Mouse (Mus musculus) heart, embryonic 15.5 days (tissue): Measurements from ENCODE around the gene Kif13a. TPM values are rescaled to one million over a fixed set of nuclear protein-coding genes. Genes with fewer than 3 reads are reported as not detected.
A peak's percentile ranks its signal among the peaks of the same experiment; 100 is the strongest.

Experiments used
- ATAC-seq: fragments of 200-750 bp; cut with Nextera tagmentation; replicated peaks from 2 replicates; pipeline ENCODE4 v1.8.0; 2017; ENCODE audit warnings: low read depth, moderate TSS enrichment; ENCODE audit not compliant: insufficient number of reproducible peaks, insufficient read depth, low FRiP score
- H3K27ac ChIP-seq: fragments of 300-500 bp; sonication (generic); 2 replicates; pipeline ENCODE4 v1.5.1; 2015; ENCODE audit warnings: mild to moderate bottlenecking, inconsistent platforms
- H3K27me3 ChIP-seq: fragments of 300-500 bp; sonication (generic); 2 replicates; pipeline ENCODE4 v1.6.1; 2015; ENCODE audit warnings: inconsistent platforms
- H3K36me3 ChIP-seq: fragments of 300-500 bp; sonication (generic); 2 replicates; pipeline ENCODE4 v1.6.1; 2015; ENCODE audit warnings: mild to moderate bottlenecking, inconsistent platforms
- H3K4me1 ChIP-seq: fragments of 300-500 bp; sonication (generic); replicated peaks from 2 replicates; pipeline ENCODE4 v1.6.1; 2015; ENCODE audit warnings: inconsistent platforms
- H3K4me2 ChIP-seq: fragments of 300-500 bp; sonication (generic); 2 replicates; pipeline ENCODE4 v1.6.1; 2015; ENCODE audit warnings: inconsistent platforms, mild to moderate bottlenecking, moderate library complexity
- H3K4me3 ChIP-seq: fragments of 300-500 bp; sonication (generic); 2 replicates; pipeline ENCODE4 v1.5.1; 2015; ENCODE audit warnings: mild to moderate bottlenecking, inconsistent platforms
- H3K9ac ChIP-seq: fragments of 300-500 bp; sonication (generic); 2 replicates; pipeline ENCODE4 v1.6.1; 2015; ENCODE audit warnings: mild to moderate bottlenecking, inconsistent platforms
- H3K9me3 ChIP-seq: fragments of 300-500 bp; sonication (generic); replicated peaks from 2 replicates; pipeline ENCODE4 v1.6.1; 2016; ENCODE audit warnings: inconsistent platforms
- WGBS: fragments of 180-500 bp; shearing (Covaris S2); methylation state at CpG from one replicate; pipeline ENCODE4 v1.1.7; 2015; ENCODE audit warnings: mixed read lengths; 5-methylcytosine and 5-hydroxymethylcytosine counted together
- polyA plus RNA-seq: library from polyadenylated mRNA; unstranded; fragments of >200 nt; fragmentation: Nextera tagmentation; extraction: Ambion mirVana; gene quantifications from 2 replicates; pipeline ENCODE4 v1.2.1, GENCODE M21; 2015

The Kif13a gene
- polyA plus RNA-seq, 1 experiment from 2014 or later: 45.3 TPM

GRCm38 (mm10) chr13:46921559-46921958 is 8.1 kb downstream of the Kif13a start:
- no peak for ATAC-seq
- Histone ChIP-seq H3K4me1 (peaks cover 57% of the 10 kb centered on the region), H3K4me3 (no peak overlapping the region), H3K27ac (peak overlapping the region; percentile 71), H3K9me3 (no peaks in the 10 kb centered on the region), H3K9ac (0 out of 2 replicates have a peak overlapping the region, but pooled peaks have one; percentile 1), H3K4me2 (peak overlapping the region; percentile 27), H3K36me3 (peaks cover 4% of the 10 kb centered on the region; the same call in 1 of the 2 replicates), H3K27me3 (no peaks in the 10 kb centered on the region)
- WGBS: 39% methylated on average over 8 of the region's 8 CpGs

GRCm38 (mm10) chr13:46919797-46920196 is 9.9 kb downstream of the Kif13a start:
- WGBS: 72% methylated on average over 2 of the region's 2 CpGs
- Histone ChIP-seq H3K36me3 (no peaks in the 10 kb centered on the region), H3K27ac (peak overlapping the region; percentile 95), H3K9me3 (no peaks in the 10 kb centered on the region), H3K4me2 (no peak overlapping the region), H3K27me3 (no peaks in the 10 kb centered on the region), H3K9ac (no peak overlapping the region), H3K4me1 (peaks cover 54% of the 10 kb centered on the region), H3K4me3 (no peak overlapping the region)
- no peak for ATAC-seq

- no peaks in the 10 kb centered on the region for H3K36me3 ChIP-seq
- peaks cover 56% of the 10 kb centered on the region for H3K4me1 ChIP-seq
- H3K4me2 ChIP-seq: peak overlapping the region; percentile 20; the same call in 1 of the 2 replicates
- ATAC-seq: peak; percentile 91
- 29% methylated on average over 5 of the region's 5 CpGs for WGBS
- H3K27me3 ChIP-seq: no peaks in the 10 kb centered on the region
- no peak overlapping the region for H3K9ac ChIP-seq
- no peak overlapping the region for H3K4me3 ChIP-seq
- peak overlapping the region; percentile 95 for H3K27ac ChIP-seq
- no peaks in the 10 kb centered on the region for H3K9me3 ChIP-seq
These were observed 11.2 kb downstream of the Kif13a start for GRCm38 (mm10) chr13:46918509-46918908.

GRCm38 (mm10) chr13:46911960-46912359 is 17.7 kb downstream of the Kif13a start:
- peak overlapping the region; percentile 30 for H3K4me2 ChIP-seq
- no peaks in the 10 kb centered on the region for H3K27me3 ChIP-seq
- peak overlapping the region; percentile 85 for H3K27ac ChIP-seq
- peaks cover 70% of the 10 kb centered on the region for H3K4me1 ChIP-seq
- no peaks in the 10 kb centered on the region for H3K9me3 ChIP-seq
- no peak overlapping the region for H3K9ac ChIP-seq
- ATAC-seq: peak; percentile 58; the same call in 1 of the 2 replicates
- no peak overlapping the region for H3K4me3 ChIP-seq
- WGBS: 57% methylated on average over 6 of the region's 6 CpGs
- no peaks in the 10 kb centered on the region for H3K36me3 ChIP-seq

GRCm38 (mm10) chr13:46911018-46911419 is 18.6 kb downstream of the Kif13a start:
- Histone ChIP-seq H3K27ac (peak overlapping the region; percentile 85), H3K4me2 (no peak overlapping the region), H3K9me3 (no peaks in the 10 kb centered on the region), H3K4me1 (peaks cover 61% of the 10 kb centered on the region), H3K36me3 (no peaks in the 10 kb centered on the region), H3K9ac (no peak overlapping the region), H3K4me3 (no peak overlapping the region), H3K27me3 (no peaks in the 10 kb centered on the region)
- 42% methylated on average over 11 of the region's 11 CpGs for WGBS
- no peak; the same call in 1 of the 2 replicates for ATAC-seq

GRCm38 (mm10) chr13:46909946-46910345 is 19.7 kb downstream of the Kif13a start:
- peaks cover 63% of the 10 kb centered on the region for H3K4me1 ChIP-seq

GRCm38 (mm10) chr13:46909005-46909565 is 20.6 kb downstream of the Kif13a start:
- 37% methylated on average over 12 of the region's 12 CpGs for whole genome bisulfite sequencing
- peak overlapping the region; percentile 85 for H3K27ac ChIP-seq
- H3K9ac ChIP-seq: no peak overlapping the region; the same call in 1 of the 2 replicates
- H3K4me2 ChIP-seq: peak overlapping the region; percentile 25; the same call in 1 of the 2 replicates
- H3K9me3 ChIP-seq: no peaks in the 10 kb centered on the region
- no peaks in the 10 kb centered on the region for H3K27me3 ChIP-seq
- no peak overlapping the region for H3K4me3 ChIP-seq
- no peak for ATAC-seq
- H3K4me1 ChIP-seq: peaks cover 70% of the 10 kb centered on the region
- H3K36me3 ChIP-seq: no peaks in the 10 kb centered on the region

More at GRCm38 (mm10) chr13:46909946-46910345, 19.7 kb downstream of the Kif13a start:
- no peaks in the 10 kb centered on the region for H3K9me3 ChIP-seq
- H3K9ac ChIP-seq: no peak overlapping the region
- H3K4me2 ChIP-seq: no peak overlapping the region
- no peak overlapping the region for H3K4me3 ChIP-seq
- WGBS: 66% methylated on average over 3 of the region's 3 CpGs
- no peaks in the 10 kb centered on the region for H3K27me3 ChIP-seq
- ATAC-seq: no peak
- H3K27ac ChIP-seq: peak overlapping the region; percentile 85
- H3K36me3 ChIP-seq: no peaks in the 10 kb centered on the region

GRCm38 (mm10) chr13:46908387-46908786 is 21.3 kb downstream of the Kif13a start:
- H3K9ac ChIP-seq: no peak overlapping the region
- H3K27me3 ChIP-seq: no peaks in the 10 kb centered on the region
- H3K4me1 ChIP-seq: peaks cover 68% of the 10 kb centered on the region
- no peaks in the 10 kb centered on the region for H3K9me3 ChIP-seq
- no peaks in the 10 kb centered on the region for H3K36me3 ChIP-seq
- peak overlapping the region; percentile 85 for H3K27ac ChIP-seq
- no peak overlapping the region for H3K4me3 ChIP-seq
- ATAC-seq: no peak
- 81% methylated on average over 2 of the region's 2 CpGs for WGBS
- H3K4me2 ChIP-seq: no peak overlapping the region

GRCm38 (mm10) chr13:46907861-46908260 is 21.8 kb downstream of the Kif13a start:
- Histone ChIP-seq H3K4me1 (peaks cover 64% of the 10 kb centered on the region), H3K9ac (no peak overlapping the region), H3K27ac (peak overlapping the region; percentile 85), H3K9me3 (no peaks in the 10 kb centered on the region), H3K27me3 (no peaks in the 10 kb centered on the region), H3K36me3 (no peaks in the 10 kb centered on the region), H3K4me2 (no peak overlapping the region), H3K4me3 (no peak overlapping the region)
- 44% methylated on average over 10 of the region's 10 CpGs for WGBS
- no peak for ATAC-seq

- Histone ChIP-seq H3K27me3 (no peaks in the 10 kb centered on the region), H3K4me2 (no peak overlapping the region), H3K4me1 (peaks cover 58% of the 10 kb centered on the region), H3K27ac (peak overlapping the region; percentile 85), H3K4me3 (no peak overlapping the region), H3K9me3 (no peaks in the 10 kb centered on the region), H3K9ac (no peak overlapping the region), H3K36me3 (no peaks in the 10 kb centered on the region)
- 82% methylated on average over 4 of the region's 4 CpGs for WGBS
- no peak for ATAC-seq
These were observed 22.6 kb downstream of the Kif13a start for GRCm38 (mm10) chr13:46907115-46907514.

GRCm38 (mm10) chr13:46905971-46906370 is 23.7 kb downstream of the Kif13a start:
- 85% methylated on average over 5 of the region's 5 CpGs for WGBS
- no peaks in the 10 kb centered on the region for H3K27me3 ChIP-seq
- H3K27ac ChIP-seq: no peak overlapping the region
- H3K9me3 ChIP-seq: no peaks in the 10 kb centered on the region
- no peak for ATAC-seq
- H3K9ac ChIP-seq: no peak overlapping the region
- H3K4me2 ChIP-seq: no peak overlapping the region
- no peak overlapping the region for H3K4me3 ChIP-seq
- H3K36me3 ChIP-seq: no peaks in the 10 kb centered on the region
- H3K4me1 ChIP-seq: peaks cover 49% of the 10 kb centered on the region
